Mouse (Mus musculus): ENCODE measurements around the gene Slc25a44.
"Not testable (repeated sequence)": the region's sequence is repeated elsewhere in the genome, so short reads cannot be mapped to it uniquely, and the experiment has no call there.

Slc25a44 gene

GRCm38 (mm10) chr3:88415668-88416067, 9.3 kb downstream of the Slc25a44 start:
- no peak for DNase-seq (ENCODE audit: low spot score in 2 of 2)

- no peak for DNase-seq (ENCODE audit: low spot score in 2 of 2)
Measured at GRCm38 (mm10) chr3:88412636-88413035, 12.3 kb downstream of the Slc25a44 start.

- DNase-seq (ENCODE audit: low spot score in 2 of 2) = no peak
Measured at GRCm38 (mm10) chr3:88411681-88412080, 13.3 kb downstream of the Slc25a44 start.

- peak in 1 of 2 experiments; percentile 21 for DNase-seq (ENCODE audit: low spot score in 2 of 2)
Measured at GRCm38 (mm10) chr3:88410645-88411031, 14.3 kb downstream of the Slc25a44 start.

- DNase-seq (ENCODE audit: low spot score in 2 of 2) = peak; percentile 93 to 94
Measured at GRCm38 (mm10) chr3:88409741-88410644, 14.9 kb downstream of the Slc25a44 start, which contains the start of gene Pmf1. TSS of gene Pmf1 (minus strand) at chr3:88410331.

GRCm38 (mm10) chr3:88408953-88409352, 16.0 kb downstream of the Slc25a44 start:
- no peak for DNase-seq (ENCODE audit: low spot score in 2 of 2)

GRCm38 (mm10) chr3:88407529-88407928, 17.4 kb downstream of the Slc25a44 start:
- no peak for DNase-seq (ENCODE audit: low spot score in 2 of 2)

- DNase-seq (ENCODE audit: low spot score in 2 of 2) = peak; percentile 79 to 81
Measured at GRCm38 (mm10) chr3:88407090-88407489, 17.8 kb downstream of the Slc25a44 start.

- DNase-seq (ENCODE audit: low spot score in 2 of 2) = no peak
Measured at GRCm38 (mm10) chr3:88403522-88404230, 21.3 kb downstream of the Slc25a44 start.

- DNase-seq (ENCODE audit: low spot score in 2 of 2) = no peak
Measured at GRCm38 (mm10) chr3:88398666-88399065, 26.3 kb downstream of the Slc25a44 start.

- DNase-seq (ENCODE audit: low spot score in 2 of 2) = no peak
Measured at GRCm38 (mm10) chr3:88395742-88396141, 29.2 kb downstream of the Slc25a44 start.

- DNase-seq (ENCODE audit: low spot score in 2 of 2) = no peak
Measured at GRCm38 (mm10) chr3:88395288-88395687, 29.7 kb downstream of the Slc25a44 start.

- no peak for DNase-seq (ENCODE audit: low spot score in 2 of 2)
Measured at GRCm38 (mm10) chr3:88393776-88394375, 31.1 kb downstream of the Slc25a44 start.

GRCm38 (mm10) chr3:88384364-88384763, 40.6 kb downstream of the Slc25a44 start, which contains the start of gene Bglap:
TSS of gene Bglap (minus strand) at chr3:88384464.
- DNase-seq (ENCODE audit: low spot score in 2 of 2) = no peak

- DNase-seq (ENCODE audit: low spot score in 2 of 2) = not testable (repeated sequence)
Measured at GRCm38 (mm10) chr3:88382383-88382782, 42.6 kb downstream of the Slc25a44 start.

- peak in 1 of 2 experiments; percentile 46 for DNase-seq (ENCODE audit: low spot score in 2 of 2)
Measured at GRCm38 (mm10) chr3:88381389-88382315, 43.3 kb downstream of the Slc25a44 start.

- DNase-seq (ENCODE audit: low spot score in 2 of 2) = not testable (repeated sequence)
Measured at GRCm38 (mm10) chr3:88378599-88378998, 46.3 kb downstream of the Slc25a44 start, which contains the start of gene Bglap2. TSS of gene Bglap2 (minus strand) at chr3:88378699.

GRCm38 (mm10) chr3:88376644-88377043, 48.3 kb downstream of the Slc25a44 start:
- not testable (repeated sequence) for DNase-seq (ENCODE audit: low spot score in 2 of 2)

GRCm38 (mm10) chr3:88375750-88376626, 49.0 kb downstream of the Slc25a44 start:
- DNase-seq (ENCODE audit: low spot score in 2 of 2) = not testable (repeated sequence)

GRCm38 (mm10) chr3:88372643-88373042, 52.3 kb downstream of the Slc25a44 start, which contains the start of gene Bglap3:
TSS of gene Bglap3 (minus strand) at chr3:88372743.
- DNase-seq (ENCODE audit: low spot score in 2 of 2) = not testable (repeated sequence)

Data from right cerebral cortex, postnatal 10 days (tissue).